18 mouse cellular contexts compared by ENCODE assay signal in genomic region chr6:77862781-77863180, GRCm38 (mm10).
DNase-seq lines count a peak whose midpoint lies in the region; ATAC-seq and TF ChIP-seq lines count a peak whose summit lies in the region.
"Had no signal": no experiment of that assay in that cellular context is flagged by ENCODE, and none has a peak within 500 bp of the region (broad histone marks: within the 10 kb centered on the region; RNA-seq: fewer than 3 reads in every experiment).

No protein-coding gene starts in this region.

- intact Hi-C loops in gastrocnemius, postnatal 36 days (cut with DNase I), result no loop called here

- ATAC-seq in kidney, postnatal 0 days (replicated peaks; ENCODE audit: low FRiP score, low read depth), result no peak
- ATAC-seq in kidney, embryonic 16.5 days (ENCODE audit: low FRiP score, low TSS enrichment), result no peak
- ATAC-seq: inflammation-experienced regulatory T-cells, adult 6 months had no signal

- H3K9ac ChIP-seq in kidney, postnatal 0 days (ENCODE audit: low read depth, low read length), result no peak overlapping the region
- H3K9ac ChIP-seq in kidney, embryonic 16.5 days (replicated peaks; ENCODE audit: low read length), result no peak overlapping the region
- H3K9ac ChIP-seq: embryonic facial prominence, embryonic 15.5 days; limb, embryonic 15.5 days; neural tube, embryonic 13.5 days had no signal

- no peaks in the 10 kb centered on the region for H3K36me3 ChIP-seq in kidney, postnatal 0 days (ENCODE audit: insufficient read depth, low read length)
- H3K36me3 ChIP-seq in kidney, embryonic 16.5 days (ENCODE audit: insufficient read depth, low read length), result no peaks in the 10 kb centered on the region
- no peaks in the 10 kb centered on the region for H3K36me3 ChIP-seq in thymus, adult 2 months (ENCODE audit: control insufficient read depth, insufficient read depth, low read length)
- H3K36me3 ChIP-seq: embryonic facial prominence, embryonic 15.5 days; G1E; limb, embryonic 15.5 days; neural tube, embryonic 13.5 days had no signal

- no peak for TF ChIP-seq POLR2A in thymus, adult 2 months (IDR thresholded peaks at IDR 0.05; ENCODE audit: control insufficient read depth, extremely low read depth, insufficient read depth, low read length, poor library complexity)

- TF ChIP-seq CTCF in kidney, postnatal 0 days (IDR thresholded peaks at IDR 0.05; ENCODE audit: low read depth), result no peak
- no peak for TF ChIP-seq CTCF in thymus, adult 2 months (IDR thresholded peaks at IDR 0.05; ENCODE audit: borderline replicate concordance, control insufficient read depth, extremely low read depth, insufficient read depth, low read length, poor library complexity)

- 63% methylated on average over 6 of the region's 6 CpGs for WGBS in kidney, postnatal 0 days
- 69% methylated on average over 6 of the region's 6 CpGs for WGBS in kidney, embryonic 16.5 days
- 89% methylated on average over 6 of the region's 6 CpGs for WGBS in thymus, adult 2 months

- H3K27me3 ChIP-seq in kidney, postnatal 0 days (ENCODE audit: insufficient read depth, low read length), result no peaks in the 10 kb centered on the region
- H3K27me3 ChIP-seq in kidney, embryonic 16.5 days (ENCODE audit: insufficient read depth, low read length), result no peaks in the 10 kb centered on the region
- no peaks in the 10 kb centered on the region for H3K27me3 ChIP-seq in thymus, adult 2 months (ENCODE audit: control insufficient read depth, insufficient read depth, low read length)
- H3K27me3 ChIP-seq: embryonic facial prominence, embryonic 15.5 days; limb, embryonic 15.5 days; neural tube, embryonic 13.5 days had no signal

- H3K4me2 ChIP-seq in kidney, postnatal 0 days (ENCODE audit: low read length), result no peak overlapping the region
- no peak overlapping the region for H3K4me2 ChIP-seq in kidney, embryonic 16.5 days (replicated peaks; ENCODE audit: low read depth, low read length)
- H3K4me2 ChIP-seq: embryonic facial prominence, embryonic 15.5 days; heart, embryonic 11.5 days; limb, embryonic 15.5 days; neural tube, embryonic 13.5 days had no signal

- H3K4me3 ChIP-seq in kidney, postnatal 0 days (replicated peaks; ENCODE audit: low read depth, low read length), result no peak overlapping the region
- H3K4me3 ChIP-seq in kidney, embryonic 16.5 days (ENCODE audit: low read length), result no peak overlapping the region
- no peak overlapping the region for H3K4me3 ChIP-seq in thymus, adult 2 months (ENCODE audit: control insufficient read depth, insufficient read depth, low read length)
- H3K4me3 ChIP-seq: embryonic facial prominence, embryonic 15.5 days; limb, embryonic 15.5 days; neural tube, embryonic 13.5 days had no signal

- H3K4me1 ChIP-seq in kidney, postnatal 0 days (replicated peaks; ENCODE audit: insufficient read depth, low read length), result no peaks in the 10 kb centered on the region
- no peaks in the 10 kb centered on the region for H3K4me1 ChIP-seq in kidney, embryonic 16.5 days (ENCODE audit: insufficient read depth, low read length)
- H3K4me1 ChIP-seq in thymus, adult 2 months (replicated peaks; ENCODE audit: control insufficient read depth, insufficient read depth, low read length), result no peaks in the 10 kb centered on the region
- H3K4me1 ChIP-seq: embryonic facial prominence, embryonic 15.5 days; limb, embryonic 15.5 days; neural tube, embryonic 13.5 days had no signal

- no peaks in the 10 kb centered on the region for H3K9me3 ChIP-seq in kidney, postnatal 0 days (replicated peaks; ENCODE audit: low read length)
- H3K9me3 ChIP-seq in kidney, embryonic 16.5 days (ENCODE audit: low read length), result no peaks in the 10 kb centered on the region
- H3K9me3 ChIP-seq: embryonic facial prominence, embryonic 15.5 days; limb, embryonic 15.5 days; neural tube, embryonic 13.5 days had no signal

- peak; percentile 7 for DNase-seq in kidney, postnatal 0 days (ENCODE audit: low spot score)
- peak; percentile 36 to 48 for DNase-seq in frontal cortex, postnatal 25 days (ENCODE audit: low spot score in 2 of 2)
- DNase-seq in left cerebral cortex, adult 8-10 months (ENCODE audit: low spot score in 2 of 2), result peak; percentile 15 to 86
- DNase-seq in right cerebral cortex, postnatal 25 days, result peak; percentile 75
- DNase-seq in gastrocnemius, postnatal 36 days, result no peak
- no peak for DNase-seq in thymus, adult 2 months
- DNase-seq in kidney, adult 11 months, result no peak
- DNase-seq: adrenal gland, postnatal 10 days; cerebellum, postnatal 36 days; gastrocnemius, postnatal 10 days; kidney, postnatal 14 days had no signal

- H3K27ac ChIP-seq in kidney, postnatal 0 days, result no peak overlapping the region
- H3K27ac ChIP-seq in kidney, embryonic 16.5 days (ENCODE audit: low read length), result no peak overlapping the region
- no peak overlapping the region for H3K27ac ChIP-seq in thymus, adult 2 months (ENCODE audit: control insufficient read depth, insufficient read depth, low read length)
- H3K27ac ChIP-seq: embryonic facial prominence, embryonic 15.5 days; limb, embryonic 15.5 days; neural tube, embryonic 13.5 days had no signal

Comparison
In these comparisons a context has a peak if more than half of its experiments do, and no peak if none do; other contexts are left out.
1. DNase-seq: peak in kidney, postnatal 0 days (single experiment), frontal cortex, postnatal 25 days (2 of 2), left cerebral cortex, adult 8-10 months (2 of 2) and right cerebral cortex, postnatal 25 days (single experiment); none in gastrocnemius, postnatal 36 days (0 of 2), thymus, adult 2 months (single experiment) and kidney, adult 11 months (single experiment).